Mouse (Mus musculus) lung, embryonic 16.5 days (tissue): ENCODE measurements around the gene Plagl2. TPM values are rescaled to one million over a fixed set of nuclear protein-coding genes. Genes with fewer than 3 reads are reported as not detected.

Experiments
- ATAC-seq: fragments of 200-750 bp; cut with Nextera tagmentation; 2 replicates; pipeline ENCODE4 v1.8.0; 2017; ENCODE audit warnings: low read depth, mild to moderate bottlenecking, moderate library complexity
- H3K27ac ChIP-seq: fragments of 300-500 bp; sonication (generic); 2 replicates; pipeline ENCODE4 v1.5.1; 2014; ENCODE audit warnings: mild to moderate bottlenecking, control low read depth, low read length
- H3K27me3 ChIP-seq: fragments of 300-500 bp; sonication (generic); 2 replicates; pipeline ENCODE4 v1.6.1; 2014; ENCODE audit warnings: low read depth, low read length, mixed read lengths; ENCODE audit not compliant: control insufficient read depth, insufficient read depth
- H3K36me3 ChIP-seq: fragments of 300-500 bp; sonication (generic); 2 replicates; pipeline ENCODE4 v1.6.1; 2014; ENCODE audit warnings: low read length; ENCODE audit not compliant: control insufficient read depth, insufficient read depth
- H3K4me1 ChIP-seq: fragments of 300-500 bp; sonication (generic); replicated peaks from 2 replicates; pipeline ENCODE4 v1.6.1; 2014; ENCODE audit warnings: low read length, mixed read lengths; ENCODE audit not compliant: control insufficient read depth, insufficient read depth
- H3K4me2 ChIP-seq: fragments of 300-500 bp; sonication (generic); 2 replicates; pipeline ENCODE4 v1.6.1; 2014; ENCODE audit warnings: low read depth, low read length, control low read depth
- H3K4me3 ChIP-seq: fragments of 300-500 bp; sonication (generic); 2 replicates; pipeline ENCODE4 v1.5.1; 2014; ENCODE audit warnings: mild to moderate bottlenecking, low read length, control low read depth
- H3K9ac ChIP-seq: fragments of 300-500 bp; sonication (generic); 2 replicates; pipeline ENCODE4 v1.6.1; 2014; ENCODE audit warnings: low read length, control low read depth
- H3K9me3 ChIP-seq: fragments of 300-500 bp; sonication (generic); 2 replicates; pipeline ENCODE4 v1.6.1; 2016; ENCODE audit warnings: low read length; ENCODE audit not compliant: control insufficient read depth
- WGBS: fragments of 180-500 bp; shearing (Covaris S2); extraction: QIAGEN DNeasy Blood & Tissue Kit; methylation state at CpG from one replicate; pipeline ENCODE4 v1.1.7; 2014; 5-methylcytosine and 5-hydroxymethylcytosine counted together
- polyA plus RNA-seq: library from polyadenylated mRNA; unstranded; fragments of >200 nt; fragmentation: Nextera tagmentation; extraction: Ambion mirVana; gene quantifications from 2 replicates; pipeline ENCODE4 v1.2.1, GENCODE M21; 2015

Plagl2 gene
- polyA plus RNA-seq, 1 experiment from 2014 or later, result 17.1 TPM

GRCm38 (mm10) chr2:153242156-153242555, 930 bp upstream of the Plagl2 start:
- Histone ChIP-seq H3K4me2 (peak overlapping the region; percentile 45), H3K27ac (no peak overlapping the region), H3K4me3 (peak overlapping the region; percentile 95), H3K4me1 (peaks cover 28% of the 10 kb centered on the region), H3K27me3 (no peaks in the 10 kb centered on the region), H3K36me3 (peaks cover 2% of the 10 kb centered on the region; the same call in 1 of the 2 replicates), H3K9me3 (no peaks in the 10 kb centered on the region), H3K9ac (peak overlapping the region; percentile 98)
- ATAC-seq, result no peak
- WGBS, result 53% methylated on average over 6 of the region's 6 CpGs

- Histone ChIP-seq H3K4me3 (peak overlapping the region; percentile 95), H3K4me1 (peaks cover 37% of the 10 kb centered on the region), H3K9me3 (no peaks in the 10 kb centered on the region), H3K9ac (peak overlapping the region; percentile 98), H3K4me2 (peak overlapping the region; percentile 88), H3K27ac (peak overlapping the region; percentile 96), H3K27me3 (no peaks in the 10 kb centered on the region), H3K36me3 (peaks cover 1% of the 10 kb centered on the region)
- WGBS, result 0% methylated on average over 26 of the region's 33 CpGs
- ATAC-seq, result peak; percentile 44; the same call in 1 of the 2 replicates
Measured at GRCm38 (mm10) chr2:153240701-153241235, 458 bp downstream of the Plagl2 start.

- peaks cover 6% of the 10 kb centered on the region; the same call in 1 of the 2 replicates for H3K36me3 ChIP-seq
- peak overlapping the region; percentile 98 for H3K9ac ChIP-seq
- no peak for ATAC-seq
- no peaks in the 10 kb centered on the region for H3K27me3 ChIP-seq
- H3K4me2 ChIP-seq, result peak overlapping the region; percentile 88
- WGBS, result 7% methylated on average over 14 of the region's 22 CpGs
- peak overlapping the region; percentile 95 for H3K4me3 ChIP-seq
- H3K4me1 ChIP-seq, result peaks cover 40% of the 10 kb centered on the region
- H3K9me3 ChIP-seq, result no peaks in the 10 kb centered on the region
- peak overlapping the region; percentile 96 for H3K27ac ChIP-seq
Measured at GRCm38 (mm10) chr2:153239860-153240480, 1.3 kb downstream of the Plagl2 start.

- H3K9me3 ChIP-seq, result no peaks in the 10 kb centered on the region
- peak overlapping the region; percentile 96 for H3K27ac ChIP-seq
- peak; percentile 41; the same call in 1 of the 2 replicates for ATAC-seq
- H3K27me3 ChIP-seq, result no peaks in the 10 kb centered on the region
- peak overlapping the region; percentile 88 for H3K4me2 ChIP-seq
- H3K4me1 ChIP-seq, result peaks cover 40% of the 10 kb centered on the region
- peaks cover 6% of the 10 kb centered on the region; the same call in 1 of the 2 replicates for H3K36me3 ChIP-seq
- H3K4me3 ChIP-seq, result peak overlapping the region; percentile 95
- WGBS, result 43% methylated on average over 7 of the region's 7 CpGs
- peak overlapping the region; percentile 98 for H3K9ac ChIP-seq
Measured at GRCm38 (mm10) chr2:153239021-153239859, 2.0 kb downstream of the Plagl2 start.

GRCm38 (mm10) chr2:153238406-153238805, 2.8 kb downstream of the Plagl2 start:
- WGBS, result 53% methylated on average over 2 of the region's 2 CpGs
- Histone ChIP-seq H3K4me3 (peak overlapping the region; percentile 95), H3K9me3 (no peaks in the 10 kb centered on the region), H3K4me1 (peaks cover 40% of the 10 kb centered on the region), H3K9ac (peak overlapping the region; percentile 44), H3K4me2 (peak overlapping the region; percentile 88), H3K36me3 (peaks cover 13% of the 10 kb centered on the region), H3K27ac (peak overlapping the region; percentile 87), H3K27me3 (no peaks in the 10 kb centered on the region)
- no peak for ATAC-seq

- Histone ChIP-seq H3K27ac (peak overlapping the region; percentile 87), H3K9ac (peak overlapping the region; percentile 40; the same call in 1 of the 2 replicates), H3K36me3 (peaks cover 15% of the 10 kb centered on the region), H3K4me1 (peaks cover 40% of the 10 kb centered on the region), H3K4me2 (peak overlapping the region; percentile 88), H3K9me3 (no peaks in the 10 kb centered on the region), H3K4me3 (peak overlapping the region; percentile 16), H3K27me3 (no peaks in the 10 kb centered on the region)
- 61% methylated on average over 4 of the region's 4 CpGs for WGBS
- no peak for ATAC-seq
Measured at GRCm38 (mm10) chr2:153237891-153238290, 3.3 kb downstream of the Plagl2 start.

GRCm38 (mm10) chr2:153237193-153237592, 4.0 kb downstream of the Plagl2 start:
- no peak for ATAC-seq
- Histone ChIP-seq H3K27me3 (no peaks in the 10 kb centered on the region), H3K4me1 (peaks cover 38% of the 10 kb centered on the region), H3K9me3 (no peaks in the 10 kb centered on the region), H3K9ac (no peak overlapping the region), H3K27ac (peak overlapping the region; percentile 87), H3K4me3 (no peak overlapping the region), H3K4me2 (no peak overlapping the region), H3K36me3 (peaks cover 19% of the 10 kb centered on the region)
- 66% methylated on average over 4 of the region's 4 CpGs for WGBS

GRCm38 (mm10) chr2:153228523-153228922, 12.7 kb downstream of the Plagl2 start:
- 80% methylated on average over 5 of the region's 5 CpGs for WGBS
- Histone ChIP-seq H3K36me3 (peaks cover 34% of the 10 kb centered on the region), H3K9me3 (no peaks in the 10 kb centered on the region), H3K27me3 (no peaks in the 10 kb centered on the region), H3K27ac (no peak overlapping the region), H3K4me3 (no peak overlapping the region), H3K9ac (no peak overlapping the region), H3K4me1 (peaks cover 11% of the 10 kb centered on the region), H3K4me2 (no peak overlapping the region)
- ATAC-seq, result no peak

- Histone ChIP-seq H3K4me1 (peaks cover 11% of the 10 kb centered on the region), H3K27me3 (no peaks in the 10 kb centered on the region), H3K4me3 (no peak overlapping the region), H3K27ac (no peak overlapping the region), H3K36me3 (peaks cover 30% of the 10 kb centered on the region), H3K4me2 (no peak overlapping the region), H3K9ac (no peak overlapping the region), H3K9me3 (no peaks in the 10 kb centered on the region)
- 77% methylated on average over 4 of the region's 4 CpGs for WGBS
- ATAC-seq, result no peak
Measured at GRCm38 (mm10) chr2:153227959-153228358, 13.3 kb downstream of the Plagl2 start.
